Mouse (Mus musculus) cerebellum, postnatal 4 days (tissue): ENCODE data around the gene Ppp4r3a.
"Not testable (repeated sequence)": the region's sequence is repeated elsewhere in the genome, so short reads cannot be mapped to it uniquely, and the experiment has no call there.

Experiments used
- DNase-seq, 2 experiments: peaks; one replicate each; pipeline ENCODE4 v3.0.0; 2022; ENCODE audit warnings: low spot score in 2 of 2, mixed read lengths in 1 of 2

Gene Ppp4r3a

DNA sequence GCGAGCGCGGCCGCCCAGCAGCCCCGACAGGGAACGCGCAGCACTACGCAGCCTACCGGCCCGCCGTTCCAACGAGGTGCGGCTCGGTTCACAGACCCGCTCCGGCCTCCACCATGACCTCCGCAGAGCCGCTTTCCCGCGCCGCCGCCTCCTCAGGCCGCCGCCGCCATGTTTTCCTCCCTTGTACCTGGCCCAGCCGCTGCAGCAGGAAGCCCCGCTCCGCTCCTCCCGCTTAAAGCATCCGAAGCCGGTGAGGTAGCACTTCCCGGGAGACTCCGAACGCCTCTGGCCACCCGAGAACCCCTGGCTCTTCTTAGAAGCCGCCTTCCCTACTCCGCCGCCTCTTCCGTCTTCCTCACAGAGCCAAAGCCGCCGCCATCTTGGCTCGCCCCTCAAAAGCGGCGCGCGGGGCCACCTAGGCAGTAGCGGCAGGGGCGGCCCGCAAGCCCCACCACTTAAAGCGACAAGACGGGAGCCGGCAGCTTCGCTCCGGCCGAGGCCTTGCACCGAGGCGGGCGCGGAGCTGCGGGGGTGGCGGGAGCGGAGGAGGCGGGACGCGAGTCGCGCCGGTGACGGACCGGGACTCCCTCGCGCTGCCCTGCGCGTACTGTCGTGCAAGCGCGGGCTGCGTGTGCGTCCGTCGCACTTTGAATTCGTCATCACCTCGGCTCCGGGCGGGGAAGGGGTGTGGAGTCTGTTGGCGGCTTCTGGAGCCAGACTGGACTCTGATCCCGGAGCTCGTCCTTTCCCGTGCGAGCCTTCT, at the start of gene Ppp4r3a:
Ppp4r3a (minus strand) TSS at position 627 of the 763 bp plus-strand sequence.
- peak; percentile 93 to 95 for DNase-seq

- DNase-seq: peak in 1 of 2 experiments; percentile 15
Observed at GRCm38 (mm10) chr12:101123013-101123412, 39.5 kb upstream of the Ppp4r3a start.

DNA sequence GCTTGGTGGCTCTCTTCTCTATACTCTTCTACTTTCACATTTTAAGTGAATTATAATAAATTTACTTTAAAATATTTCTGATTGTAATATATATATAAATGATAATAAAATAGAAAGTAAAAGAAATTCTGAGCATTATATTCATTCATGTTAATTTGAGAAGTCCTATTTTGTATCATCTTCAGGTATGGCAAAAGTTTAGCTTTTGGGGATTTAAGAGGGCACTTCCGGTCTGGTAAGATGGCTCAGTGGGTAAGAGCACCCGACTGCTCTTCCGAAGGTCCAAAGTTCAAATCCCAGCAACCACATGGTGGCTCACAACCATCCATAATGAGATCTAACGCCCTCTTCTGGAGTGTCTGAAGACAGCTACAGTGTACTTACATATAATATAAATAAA, 38.6 kb upstream of the Ppp4r3a start:
- not testable (repeated sequence) for DNase-seq

- DNase-seq: not testable (repeated sequence)
Observed at GRCm38 (mm10) chr12:101109794-101110585, 26.5 kb upstream of the Ppp4r3a start.

DNA sequence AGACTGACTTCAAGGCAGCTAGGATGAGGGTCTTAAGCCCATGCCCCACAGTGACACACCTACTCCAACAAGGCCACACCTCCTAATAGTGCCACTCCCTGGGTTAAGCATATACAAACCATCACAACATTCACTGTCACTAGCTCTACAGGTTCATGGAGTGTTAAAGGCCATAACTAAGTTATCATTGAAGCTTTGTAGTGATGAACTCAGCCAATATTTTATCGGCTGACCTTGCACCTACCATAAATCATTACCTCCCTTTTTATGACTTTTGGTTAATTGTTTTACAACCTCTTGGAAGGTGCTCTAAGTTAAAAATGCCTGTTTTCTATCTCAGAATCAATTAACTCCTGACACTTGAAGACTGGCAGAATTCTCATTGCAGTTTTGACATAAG, 24.2 kb upstream of the Ppp4r3a start:
- DNase-seq: no peak

GRCm38 (mm10) chr12:101105571-101105970, 22.1 kb upstream of the Ppp4r3a start:
- DNase-seq: no peak

GRCm38 (mm10) chr12:101102648-101103047, 19.1 kb upstream of the Ppp4r3a start:
- peak in 1 of 2 experiments; percentile 26 for DNase-seq

DNA sequence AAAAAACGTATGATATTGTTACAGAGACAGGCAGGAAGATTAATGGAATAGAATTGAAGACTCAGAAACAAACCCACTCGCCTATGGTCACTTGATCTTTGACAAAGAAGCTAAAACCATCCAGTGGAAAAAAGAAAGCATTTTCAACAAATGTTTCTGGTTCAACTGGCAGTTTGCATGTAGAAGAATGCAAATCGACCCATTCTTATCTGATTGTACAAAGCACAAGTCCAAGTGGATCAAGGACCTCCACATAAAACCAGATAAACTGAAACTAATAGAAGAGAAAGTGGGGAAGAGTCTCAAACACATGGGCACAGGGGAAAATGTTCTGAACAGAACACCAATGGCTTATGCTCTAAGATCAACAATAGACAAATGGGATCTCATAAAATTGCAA, 10.2 kb upstream of the Ppp4r3a start:
- not testable (repeated sequence) for DNase-seq

DNA sequence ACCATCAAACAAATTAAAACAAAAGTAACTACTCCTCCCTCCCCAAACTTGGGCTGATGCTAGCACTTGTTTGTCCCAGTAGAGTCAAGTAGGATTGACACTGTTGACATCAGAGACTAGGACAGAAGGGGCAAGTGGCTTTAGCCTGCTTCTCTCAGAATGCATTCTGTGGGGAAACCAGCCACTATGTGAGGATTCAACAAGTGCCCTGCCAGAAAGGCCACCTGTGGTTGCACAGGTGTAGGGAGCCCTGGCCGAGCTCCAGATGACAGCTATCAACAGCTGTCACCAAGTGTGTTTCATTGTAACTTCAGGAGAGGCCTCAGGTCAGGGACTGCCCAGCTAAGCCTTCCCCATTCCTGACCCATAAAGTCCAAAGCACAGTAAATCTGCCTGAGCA, 6.5 kb upstream of the Ppp4r3a start:
- no peak for DNase-seq

DNA sequence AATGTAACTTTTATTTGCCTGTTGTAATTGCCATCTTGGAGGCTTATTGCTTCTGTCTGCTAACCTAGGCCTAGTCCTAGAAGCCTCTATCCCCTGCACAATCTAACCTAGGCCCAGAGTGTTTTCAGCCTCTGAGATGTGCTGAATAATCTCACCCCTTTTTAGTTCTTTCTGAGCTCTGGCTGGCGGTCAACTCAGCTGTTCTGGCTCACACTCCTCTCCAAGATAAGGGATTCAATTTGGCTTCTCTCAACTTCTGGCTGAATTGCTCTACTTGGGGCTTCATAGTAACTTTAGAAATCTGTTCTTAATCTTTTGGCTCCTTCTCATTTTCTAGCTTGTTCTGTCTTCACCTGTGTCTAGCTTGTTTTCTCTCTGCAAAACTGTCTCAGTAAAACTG, 3.9 kb upstream of the Ppp4r3a start:
- DNase-seq: no peak

- DNase-seq: no peak
Observed at GRCm38 (mm10) chr12:101084881-101085666, 1.6 kb upstream of the Ppp4r3a start.

DNA sequence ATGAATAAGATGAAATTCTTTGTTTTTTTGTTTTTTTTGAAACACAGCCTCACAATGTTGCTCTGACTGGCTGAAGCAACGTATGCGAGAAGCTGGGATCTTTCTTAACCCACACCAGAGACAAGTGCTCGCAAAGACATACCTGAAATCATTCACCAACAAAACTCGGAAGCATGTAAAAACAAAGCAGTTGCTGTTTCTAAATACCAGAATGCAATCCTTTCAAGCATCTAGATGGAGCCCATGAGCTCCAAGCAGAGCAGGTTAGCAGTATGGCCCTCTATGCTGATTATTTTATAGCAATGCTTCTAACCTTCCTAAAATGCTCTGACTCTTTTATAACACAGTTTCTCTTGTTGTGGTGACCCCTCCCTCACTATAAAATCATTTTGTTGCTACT, 735 bp upstream of the Ppp4r3a start:
- DNase-seq: no peak

DNA sequence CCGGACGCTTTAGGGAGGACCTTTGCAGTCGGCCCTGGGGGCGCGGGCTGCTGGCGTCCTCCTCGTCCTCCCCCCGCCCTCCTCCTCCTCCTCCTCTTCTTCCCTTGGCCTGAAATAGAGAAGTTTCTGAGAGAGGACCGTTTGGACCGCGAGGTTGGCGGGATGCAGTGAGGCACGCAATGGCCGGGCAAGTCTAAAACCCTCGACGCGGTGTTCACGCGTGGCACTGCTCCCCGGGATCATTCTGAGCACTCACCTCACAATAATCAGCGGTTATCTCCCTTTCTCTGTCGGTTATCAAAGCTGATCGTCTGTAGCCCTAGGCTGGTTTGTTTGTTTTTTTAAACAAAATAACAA, 315 bp upstream of the Ppp4r3a start:
- DNase-seq: no peak

- peak in 1 of 2 experiments; percentile 31 for DNase-seq
Observed at GRCm38 (mm10) chr12:101082296-101083075, 1.0 kb downstream of the Ppp4r3a start.

DNA sequence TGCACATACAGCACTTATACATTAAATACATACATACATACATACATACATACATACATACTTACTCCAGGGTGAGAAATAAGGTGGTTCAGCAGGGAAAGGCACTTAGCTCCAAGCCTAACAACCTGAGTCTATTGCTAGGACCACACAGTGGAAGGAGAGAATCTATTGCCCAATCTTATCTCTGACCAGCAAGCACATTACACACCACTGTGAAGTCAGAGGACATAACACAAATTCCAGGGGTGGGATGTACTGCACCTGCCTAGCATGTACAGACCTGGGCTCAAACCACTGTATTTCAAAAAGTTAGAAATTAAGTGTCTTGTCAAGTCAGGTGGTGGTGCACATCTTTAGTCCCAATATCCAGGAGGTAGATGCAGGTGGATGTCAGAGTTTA, 5.5 kb downstream of the Ppp4r3a start:
- DNase-seq: no peak

- DNase-seq: no peak
Observed at GRCm38 (mm10) chr12:101075433-101075832, 8.1 kb downstream of the Ppp4r3a start.

GRCm38 (mm10) chr12:101074821-101075429, 8.6 kb downstream of the Ppp4r3a start:
- DNase-seq: no peak

DNA sequence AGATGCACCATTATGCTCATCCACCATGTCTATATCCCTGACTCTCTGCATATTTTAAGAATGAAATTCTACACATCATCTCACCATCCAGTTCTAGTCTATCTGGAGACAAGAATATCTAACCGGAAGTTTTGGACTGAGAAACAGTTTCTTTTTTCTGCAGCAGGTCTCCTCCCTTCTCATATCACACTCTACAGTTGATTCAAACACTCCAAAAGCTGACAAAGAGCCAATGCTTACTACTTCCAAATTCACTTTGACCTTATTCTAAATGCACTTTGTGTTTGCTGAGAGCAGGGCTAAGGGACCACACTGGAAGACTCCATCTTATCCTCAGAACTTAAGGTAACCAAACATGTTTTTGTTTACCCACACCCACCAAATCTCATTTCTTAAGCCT, 13.7 kb downstream of the Ppp4r3a start:
- DNase-seq: no peak

- DNase-seq: no peak
Observed at GRCm38 (mm10) chr12:101066329-101066728, 17.2 kb downstream of the Ppp4r3a start.

- no peak for DNase-seq
Observed at GRCm38 (mm10) chr12:101039956-101040355, 43.5 kb downstream of the Ppp4r3a start.
